Mouse (Mus musculus) CH12.LX (cell line): ENCODE measurements around the gene Adam17.

Experiments
- EP300 ChIP-seq: IDR thresholded peaks from 2 replicates; pipeline ENCODE4 v1.6.1; 2011; ENCODE audit warnings: low read length, improper control_type of control experiment
- ETS1 ChIP-seq: conservative IDR thresholded peaks from 2 replicates; pipeline ENCODE4 v1.6.1; 2012; ENCODE audit warnings: low read depth, mild to moderate bottlenecking, inconsistent platforms, low read length, improper control_type of control experiment, moderate library complexity
- JUN ChIP-seq: IDR thresholded peaks from 2 replicates; pipeline ENCODE4 v1.6.1; 2011; ENCODE audit warnings: low read depth, mild to moderate bottlenecking, low read length, improper control_type of control experiment, moderate library complexity; ENCODE audit not compliant: insufficient read depth
- JUND ChIP-seq: conservative IDR thresholded peaks from 2 replicates; pipeline ENCODE4 v1.6.1; 2011; ENCODE audit warnings: low read depth, low read length, improper control_type of control experiment
- KAT2A ChIP-seq: IDR thresholded peaks from 2 replicates; pipeline ENCODE4 v1.6.1; 2012; ENCODE audit warnings: low read length, improper control_type of control experiment, inconsistent platforms; ENCODE audit not compliant: insufficient replicate concordance
- MYC ChIP-seq: IDR thresholded peaks from 2 replicates; pipeline ENCODE4 v1.6.1; 2011; ENCODE audit warnings: low read depth, mild to moderate bottlenecking, improper control_type of control experiment, low read length
- POLR2A ChIP-seq: IDR thresholded peaks from 2 replicates; pipeline ENCODE4 v1.6.1; 2011; ENCODE audit warnings: low read depth, mild to moderate bottlenecking, improper control_type of control experiment, low read length

- no peak for TF ChIP-seq ETS1
- TF ChIP-seq MYC: no peak
- no peak for TF ChIP-seq JUN
- no peak for TF ChIP-seq JUND
- TF ChIP-seq POLR2A: no peak
- TF ChIP-seq EP300: no peak
- TF ChIP-seq KAT2A: no peak
These were observed 50.6 kb downstream of the Adam17 start for GRCm38 (mm10) chr12:21322856-21323255.
